Mouse (Mus musculus) heart, embryonic 13.5 days (tissue): ENCODE data around the gene Iqch. TPM values are rescaled to one million over a fixed set of nuclear protein-coding genes. Genes with fewer than 3 reads are reported as not detected.

Source experiments
- polyA plus RNA-seq: library from polyadenylated mRNA; unstranded; fragments of >200 nt; fragmentation: Nextera tagmentation; extraction: Ambion mirVana; gene quantifications from 2 replicates; pipeline ENCODE4 v1.2.1, GENCODE M21; 2015

The Iqch gene
- polyA plus RNA-seq, 1 experiment from 2014 or later: not detected

Other genes starting within 250 kb of the Iqch start
- gene Map2k5, start 224.6 kb downstream of the Iqch start, polyA plus RNA-seq: 26.4 and 26.6 TPM in 2 replicates
- 61.6 and 73.3 TPM in 2 replicates for gene 2300009A05Rik, start 203.2 kb downstream of the Iqch start, polyA plus RNA-seq
- gene Aagab, start 167 bp upstream of the Iqch start, polyA plus RNA-seq: 21.8 and 23.1 TPM in 2 replicates
- gene Smad3, start 155.5 kb upstream of the Iqch start, polyA plus RNA-seq: 11.3 and 11.9 TPM in 2 replicates